Mouse (Mus musculus) skeletal muscle tissue, adult 2 months (tissue): ENCODE data around the gene Odaph.
"Not testable (repeated sequence)": the region's sequence is repeated elsewhere in the genome, so short reads cannot be mapped to it uniquely, and the experiment has no call there.

Experiments used
- DNase-seq: peaks from one replicate; pipeline ENCODE4 v3.0.0-alpha.2; 2012; ENCODE audit warnings: low read depth, low spot score

The Odaph gene

GRCm38 (mm10) chr5:91987236-91987635 lies at the start of gene Odaph:
Gene Odaph (plus strand): TSS chr5:91987475.
- no peak for DNase-seq

GRCm38 (mm10) chr5:91945609-91946008 lies 41.7 kb upstream of the Odaph start:
- DNase-seq: not testable (repeated sequence)

- no peak for DNase-seq
Observed at GRCm38 (mm10) chr5:91947008-91947407, 40.3 kb upstream of the Odaph start.

- no peak for DNase-seq
Observed at GRCm38 (mm10) chr5:91949441-91949840, 37.8 kb upstream of the Odaph start.

GRCm38 (mm10) chr5:91951404-91951803 lies 35.9 kb upstream of the Odaph start:
- DNase-seq: no peak

GRCm38 (mm10) chr5:91956991-91957760 lies 30.1 kb upstream of the Odaph start:
- no peak for DNase-seq

GRCm38 (mm10) chr5:91959096-91959495 lies 28.2 kb upstream of the Odaph start:
- no peak for DNase-seq

- no peak for DNase-seq
Observed at GRCm38 (mm10) chr5:91959986-91960385, 27.3 kb upstream of the Odaph start.

GRCm38 (mm10) chr5:91960606-91961254 lies 26.5 kb upstream of the Odaph start:
- DNase-seq: peak; percentile 21

- DNase-seq: peak; percentile 17
Observed at GRCm38 (mm10) chr5:91961370-91961769, 25.9 kb upstream of the Odaph start.

GRCm38 (mm10) chr5:91962259-91962638 lies 25.0 kb upstream of the Odaph start:
- peak; percentile 76 for DNase-seq

GRCm38 (mm10) chr5:91962639-91963440 lies 24.4 kb upstream of the Odaph start, which contains the start of gene Rchy1:
Gene Rchy1 (minus strand): TSS chr5:91963068.
- DNase-seq: peak; percentile 97

GRCm38 (mm10) chr5:91972046-91972445 lies 15.2 kb upstream of the Odaph start:
- DNase-seq: no peak

- DNase-seq: no peak
Observed at GRCm38 (mm10) chr5:91974002-91974401, 13.3 kb upstream of the Odaph start.

- DNase-seq: no peak
Observed at GRCm38 (mm10) chr5:91975758-91976157, 11.5 kb upstream of the Odaph start.

- DNase-seq: no peak
Observed at GRCm38 (mm10) chr5:91976566-91977396, 10.5 kb upstream of the Odaph start.

GRCm38 (mm10) chr5:91977397-91977770 lies 9.9 kb upstream of the Odaph start:
- no peak for DNase-seq

GRCm38 (mm10) chr5:91981176-91981840 lies 6.0 kb upstream of the Odaph start:
- DNase-seq: no peak

- DNase-seq: no peak
Observed at GRCm38 (mm10) chr5:91983490-91983889, 3.8 kb upstream of the Odaph start.

- no peak for DNase-seq
Observed at GRCm38 (mm10) chr5:91985721-91986120, 1.6 kb upstream of the Odaph start.

- no peak for DNase-seq
Observed at GRCm38 (mm10) chr5:91987799-91988198, 524 bp downstream of the Odaph start.
